Mouse (Mus musculus) C2C12 (cell line): Measurements from ENCODE around the gene Glb1.

Source experiments
- CEBPB ChIP-seq: IDR thresholded peaks from one replicate; pipeline ENCODE4 v1.6.1; 2011; ENCODE audit warnings: low read depth, mild to moderate bottlenecking, control low read depth, moderate library complexity
- CTCF ChIP-seq: IDR thresholded peaks from one replicate; pipeline ENCODE4 v1.5.1; 2011; ENCODE audit not compliant: control insufficient read depth, insufficient read depth, insufficient read length
- MAX ChIP-seq: IDR thresholded peaks from one replicate; pipeline ENCODE4 v1.6.1; 2011; ENCODE audit warnings: mild to moderate bottlenecking, control low read depth

DNA sequence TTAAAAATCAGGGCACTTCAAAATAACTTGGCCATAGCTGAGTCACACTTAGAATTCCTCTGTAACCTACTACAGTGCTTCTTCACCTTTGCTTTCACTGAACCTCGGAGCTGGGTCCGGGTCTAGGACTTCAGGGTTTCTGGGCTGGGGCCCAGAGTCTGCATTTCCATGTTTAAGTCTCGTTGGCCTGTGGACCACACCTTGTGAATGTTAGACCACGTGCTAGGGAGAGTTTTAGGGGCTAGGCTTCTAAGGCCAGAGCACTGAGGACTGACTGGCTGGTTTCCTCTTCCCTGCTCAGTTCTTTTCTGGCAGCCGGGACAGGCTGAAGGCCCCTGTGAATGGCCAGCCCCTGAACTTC lies 308 bp upstream of the Glb1 start:
- no peak for TF ChIP-seq CTCF
- TF ChIP-seq CEBPB = no peak
- TF ChIP-seq MAX = peak; percentile 16
